Mouse (Mus musculus) kidney, adult 8-10 months (tissue): ENCODE measurements around the gene Bard1.
A peak's percentile ranks its signal among the peaks of the same experiment; 100 is the strongest.

Experiments
- DNase-seq, 2 experiments: peaks; one replicate each; pipeline ENCODE4 v3.0.0; 2022

Bard1 gene

GRCm38 (mm10) chr1:71052252-71052651 is 50.7 kb downstream of the Bard1 start:
- DNase-seq = no peak

- no peak for DNase-seq
Measured at GRCm38 (mm10) chr1:71045141-71045540, 57.8 kb downstream of the Bard1 start.

- no peak for DNase-seq
Measured at GRCm38 (mm10) chr1:71043951-71044350, 59.0 kb downstream of the Bard1 start.

- DNase-seq = peak in 1 of 2 experiments; percentile 9
Measured at GRCm38 (mm10) chr1:71036999-71037398, 65.9 kb downstream of the Bard1 start.

- no peak for DNase-seq
Measured at GRCm38 (mm10) chr1:71035565-71035964, 67.4 kb downstream of the Bard1 start.

GRCm38 (mm10) chr1:71022766-71023165 is 80.2 kb downstream of the Bard1 start:
- no peak for DNase-seq

GRCm38 (mm10) chr1:71014345-71014744 is 88.6 kb downstream of the Bard1 start:
- no peak for DNase-seq

- no peak for DNase-seq
Measured at GRCm38 (mm10) chr1:71005998-71006397, 96.9 kb downstream of the Bard1 start.

- DNase-seq = no peak
Measured at GRCm38 (mm10) chr1:71004177-71004576, 98.8 kb downstream of the Bard1 start.

- DNase-seq = no peak
Measured at GRCm38 (mm10) chr1:71003741-71004140, 99.2 kb downstream of the Bard1 start.

- no peak for DNase-seq
Measured at GRCm38 (mm10) chr1:70997377-70997993, 105.5 kb downstream of the Bard1 start.

- DNase-seq = no peak
Measured at GRCm38 (mm10) chr1:70996766-70997165, 106.2 kb downstream of the Bard1 start.
